Mouse (Mus musculus) midbrain, embryonic 12.5 days (tissue): ENCODE data around the gene Vgll4. TPM values are rescaled to one million over a fixed set of nuclear protein-coding genes. Genes with fewer than 3 reads are reported as not detected.

Experiments
- ATAC-seq: fragments of 200-750 bp; cut with Nextera tagmentation; 2 replicates; pipeline ENCODE4 v1.8.0; 2017; ENCODE audit warnings: low read depth, moderate TSS enrichment, moderate library complexity; ENCODE audit not compliant: low FRiP score
- H3K27ac ChIP-seq: fragments of 300-500 bp; sonication (generic); replicated peaks from 2 replicates; pipeline ENCODE4 v1.5.1; 2016; ENCODE audit warnings: mild to moderate bottlenecking
- H3K27me3 ChIP-seq: fragments of 300-500 bp; sonication (generic); 2 replicates; pipeline ENCODE4 v1.6.1; 2016; ENCODE audit warnings: mild to moderate bottlenecking
- H3K36me3 ChIP-seq: fragments of 300-500 bp; sonication (generic); 2 replicates; pipeline ENCODE4 v1.6.1; 2016
- H3K4me1 ChIP-seq: fragments of 300-500 bp; sonication (generic); 2 replicates; pipeline ENCODE4 v1.6.1; 2016
- H3K4me2 ChIP-seq: fragments of 300-500 bp; sonication (generic); replicated peaks from 2 replicates; pipeline ENCODE4 v1.6.1; 2016; ENCODE audit warnings: mild to moderate bottlenecking, moderate library complexity
- H3K4me3 ChIP-seq: fragments of 300-500 bp; sonication (generic); 2 replicates; pipeline ENCODE4 v1.5.1; 2016; ENCODE audit warnings: mild to moderate bottlenecking
- H3K9ac ChIP-seq: fragments of 300-500 bp; sonication (generic); replicated peaks from 2 replicates; pipeline ENCODE4 v1.6.1; 2016; ENCODE audit warnings: mild to moderate bottlenecking, moderate library complexity
- H3K9me3 ChIP-seq: fragments of 300-500 bp; sonication (generic); 2 replicates; pipeline ENCODE4 v1.6.1; 2016; ENCODE audit warnings: mild to moderate bottlenecking
- WGBS: fragments of 180-500 bp; shearing (Covaris S2); methylation state at CpG from one replicate; pipeline ENCODE4 v1.1.7; 2016; 5-methylcytosine and 5-hydroxymethylcytosine counted together
- polyA plus RNA-seq: library from polyadenylated mRNA; unstranded; fragments of >200 nt; fragmentation: Nextera tagmentation; extraction: Ambion mirVana; gene quantifications from 2 replicates; pipeline ENCODE4 v1.2.1, GENCODE M21; 2016

The Vgll4 gene
- polyA plus RNA-seq, 1 experiment from 2014 or later: 85.6 TPM

DNA sequence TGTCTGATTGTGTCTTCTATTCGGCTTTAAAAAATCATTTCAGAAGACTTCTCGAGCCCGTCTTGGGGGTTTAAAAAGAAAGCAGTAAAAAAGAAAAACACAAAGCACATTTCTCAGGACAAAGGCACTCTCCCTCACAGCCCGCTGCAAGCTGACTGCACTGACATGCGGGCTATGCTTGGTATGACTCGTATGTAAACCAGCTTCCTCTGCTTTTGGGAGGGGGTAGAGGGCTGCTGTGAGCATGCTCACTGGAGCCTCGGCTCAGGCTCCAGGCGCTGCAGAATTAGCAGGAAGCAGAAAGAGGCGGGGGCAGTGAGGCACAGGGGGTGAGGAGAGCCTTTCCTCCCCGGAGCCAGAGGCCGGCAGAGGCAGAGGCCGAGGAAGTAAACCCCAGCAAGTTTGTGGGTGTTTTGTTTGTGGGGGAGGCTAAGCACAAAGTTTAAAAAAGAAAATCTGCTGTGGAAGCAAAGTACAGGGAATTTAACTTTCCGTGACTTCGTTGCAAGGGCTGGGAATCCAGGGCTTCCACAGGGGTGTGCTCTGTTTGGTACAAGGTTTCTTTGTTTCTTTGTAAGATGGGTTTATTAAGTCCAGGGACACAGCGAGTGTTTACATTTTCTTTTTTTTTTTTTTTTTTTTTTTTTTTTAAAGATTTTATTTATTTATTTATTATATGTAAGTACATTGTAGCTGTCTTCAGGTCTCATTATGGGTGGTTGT is 48.0 kb downstream of the Vgll4 start:
- Histone ChIP-seq H3K27ac (peak overlapping the region; percentile 80), H3K4me1 (peaks cover 36% of the 10 kb centered on the region), H3K9ac (peak overlapping the region; percentile 71), H3K4me2 (peak overlapping the region; percentile 75), H3K9me3 (0 out of 2 replicates have a peak, but pooled peaks cover 1% of the 10 kb centered on the region), H3K36me3 (no peaks in the 10 kb centered on the region), H3K4me3 (peak overlapping the region; percentile 64), H3K27me3 (no peaks in the 10 kb centered on the region)
- 4% methylated on average over 15 of the region's 15 CpGs for WGBS
- ATAC-seq: peak; percentile 94

DNA sequence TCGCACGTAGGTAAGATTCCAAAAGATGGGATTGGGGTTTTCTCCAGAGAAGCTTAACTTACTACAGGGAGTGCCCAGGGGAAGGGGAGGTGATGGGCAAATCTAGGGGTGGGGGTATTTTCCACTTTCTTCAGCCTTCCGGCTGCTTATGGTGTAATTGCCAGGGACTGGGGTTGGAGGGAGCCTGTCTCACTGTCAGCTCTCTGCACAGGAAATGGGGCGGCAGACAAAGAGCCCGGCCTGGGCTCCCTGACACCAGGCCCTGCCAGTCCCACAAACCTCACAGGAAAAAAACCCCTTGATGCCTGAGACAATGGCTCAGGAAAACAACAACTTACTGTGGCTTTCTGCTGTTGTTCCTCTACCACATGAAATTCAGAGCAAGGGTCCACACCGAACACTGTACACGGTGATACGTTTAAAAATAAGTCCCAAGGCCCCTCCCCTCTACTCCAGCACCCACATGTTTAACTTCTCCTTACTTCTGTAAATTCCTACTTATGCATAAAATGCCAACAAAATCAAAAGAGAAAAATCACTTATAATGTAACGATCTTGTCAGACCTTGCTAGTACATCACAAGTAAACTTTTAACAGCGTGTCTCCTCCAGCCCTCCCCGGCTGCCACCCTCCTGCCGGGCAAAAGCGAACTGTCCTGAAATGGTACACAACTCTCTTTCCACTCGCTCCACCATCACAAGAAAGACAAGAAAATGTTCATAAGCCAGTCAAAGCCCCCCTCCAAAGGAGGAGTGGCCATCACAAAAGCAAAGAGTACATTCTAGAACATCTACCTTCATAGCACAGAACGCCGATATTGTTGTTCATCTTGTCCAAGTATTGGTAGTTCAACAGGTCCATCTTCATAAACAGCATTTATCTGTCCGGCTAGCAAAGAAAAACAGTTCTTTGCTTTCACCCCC is 49.0 kb downstream of the Vgll4 start:
- peaks cover 46% of the 10 kb centered on the region for H3K4me1 ChIP-seq
- peak; percentile 50; the same call in 1 of the 2 replicates for ATAC-seq
- no peaks in the 10 kb centered on the region for H3K36me3 ChIP-seq
- peak overlapping the region; percentile 64 for H3K4me3 ChIP-seq
- peak overlapping the region; percentile 71 for H3K9ac ChIP-seq
- no peaks in the 10 kb centered on the region for H3K27me3 ChIP-seq
- H3K27ac ChIP-seq: peak overlapping the region; percentile 80
- H3K9me3 ChIP-seq: no peaks in the 10 kb centered on the region
- H3K4me2 ChIP-seq: peak overlapping the region; percentile 75
- 8% methylated on average over 17 of the region's 17 CpGs for WGBS

DNA sequence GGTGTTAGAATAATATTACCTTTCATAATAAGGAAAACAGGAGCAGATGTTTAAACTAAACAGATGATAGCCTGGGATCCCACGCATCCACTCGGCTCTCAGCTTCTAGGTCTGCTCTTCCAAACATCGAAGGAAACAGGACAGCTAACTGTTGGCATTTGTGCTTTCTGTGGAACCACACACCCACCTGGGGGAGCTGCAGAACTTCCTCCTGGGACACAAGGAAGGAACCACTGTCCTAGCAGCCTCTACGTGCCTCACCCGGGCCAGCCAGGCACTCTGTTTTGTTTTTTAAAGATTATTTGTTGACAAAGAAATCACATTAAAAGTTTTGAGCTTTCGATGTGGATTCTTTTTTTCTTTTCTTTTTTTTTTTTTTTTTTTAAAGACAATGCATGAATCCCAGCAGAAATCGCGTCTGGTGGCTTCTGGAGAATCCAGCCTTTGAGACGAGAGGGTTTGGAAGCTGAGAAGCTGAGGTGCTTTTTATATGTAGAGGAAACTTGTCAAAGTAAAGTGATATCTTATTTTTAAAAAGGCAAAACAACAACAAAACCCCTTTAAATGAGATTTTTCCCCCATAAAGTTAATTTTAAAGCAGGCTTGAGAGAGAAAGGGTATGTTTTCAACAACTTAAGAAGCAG is 50.0 kb downstream of the Vgll4 start:
- Histone ChIP-seq H3K4me2 (peak overlapping the region; percentile 75), H3K27me3 (no peaks in the 10 kb centered on the region), H3K9ac (peak overlapping the region; percentile 71), H3K27ac (peak overlapping the region; percentile 80; the same call in 1 of the 2 replicates), H3K4me3 (peak overlapping the region; percentile 64), H3K4me1 (peaks cover 56% of the 10 kb centered on the region), H3K36me3 (no peaks in the 10 kb centered on the region), H3K9me3 (no peaks in the 10 kb centered on the region)
- WGBS: 32% methylated on average over 9 of the region's 9 CpGs
- ATAC-seq: no peak

DNA sequence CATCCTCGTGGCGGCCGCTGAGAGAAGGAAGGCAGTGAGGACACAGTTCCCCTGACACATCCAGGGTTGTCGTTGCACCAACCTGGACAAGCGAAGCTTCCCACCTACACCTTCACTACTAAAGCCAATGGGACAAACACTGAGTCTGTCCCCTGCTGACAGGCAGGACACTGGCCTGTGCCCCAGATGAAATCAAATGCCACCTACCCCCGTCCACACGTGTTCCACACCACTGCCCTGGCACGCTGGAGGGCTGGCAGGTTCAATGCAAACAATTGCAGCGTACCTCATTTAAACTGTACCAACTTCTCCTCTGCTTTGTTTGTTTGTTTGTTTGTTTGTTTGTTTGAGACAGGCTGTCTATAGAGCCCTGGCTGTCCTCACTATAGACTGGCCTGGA is 50.8 kb downstream of the Vgll4 start:
- Histone ChIP-seq H3K36me3 (no peaks in the 10 kb centered on the region), H3K4me1 (peaks cover 64% of the 10 kb centered on the region), H3K27me3 (no peaks in the 10 kb centered on the region), H3K9ac (peak overlapping the region; percentile 71; the same call in 1 of the 2 replicates), H3K4me2 (peak overlapping the region; percentile 75), H3K27ac (no peak overlapping the region), H3K9me3 (no peaks in the 10 kb centered on the region), H3K4me3 (peak overlapping the region; percentile 64)
- 85% methylated on average over 9 of the region's 9 CpGs for WGBS
- no peak for ATAC-seq

DNA sequence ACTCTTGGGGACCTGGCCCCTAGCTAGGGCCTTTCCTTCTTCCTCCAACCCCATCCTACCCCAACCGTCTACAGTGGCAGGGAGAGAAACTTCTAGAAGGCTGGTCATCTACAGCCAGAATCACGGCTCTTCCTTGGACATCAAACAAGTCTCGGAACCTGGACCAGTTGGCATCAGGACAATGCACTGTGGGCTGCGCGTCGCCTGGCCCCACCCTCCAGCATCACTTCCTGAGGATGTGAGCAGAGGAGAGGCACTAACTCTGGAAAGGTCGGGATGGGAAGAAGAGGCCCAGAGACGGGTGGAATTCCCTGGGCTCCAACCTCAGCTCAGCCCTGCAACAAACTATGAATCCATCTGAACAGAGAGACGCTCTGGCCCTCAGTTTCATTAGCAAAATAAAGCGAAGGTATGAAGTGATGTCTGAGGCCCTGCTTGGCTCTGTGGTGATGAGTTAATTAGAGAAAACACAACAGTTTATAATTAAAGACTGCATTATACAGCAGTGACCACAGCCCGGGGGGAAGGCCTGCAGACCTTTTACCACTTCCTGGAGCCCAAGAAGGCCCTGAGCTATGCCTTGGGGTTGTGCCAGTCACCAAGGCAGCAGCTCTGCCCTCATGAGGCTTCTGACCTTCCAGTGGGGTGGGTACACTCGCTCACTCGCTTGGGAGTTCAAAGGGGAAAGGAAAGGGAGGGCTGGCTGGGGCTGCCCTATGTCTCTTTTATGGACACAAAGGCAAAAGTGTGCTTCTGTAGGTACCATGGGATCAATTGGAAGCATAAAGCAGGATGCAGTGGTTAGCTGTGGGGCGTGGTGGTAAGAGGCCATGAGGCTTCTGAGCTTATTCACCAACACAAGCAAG is 51.8 kb downstream of the Vgll4 start:
- Histone ChIP-seq H3K36me3 (no peaks in the 10 kb centered on the region), H3K4me3 (0 out of 2 replicates have a peak overlapping the region, but pooled peaks have one; percentile 3), H3K27ac (no peak overlapping the region), H3K27me3 (no peaks in the 10 kb centered on the region), H3K4me1 (peaks cover 74% of the 10 kb centered on the region), H3K4me2 (peak overlapping the region; percentile 75), H3K9me3 (no peaks in the 10 kb centered on the region), H3K9ac (no peak overlapping the region)
- 73% methylated on average over 14 of the region's 14 CpGs for WGBS
- no peak for ATAC-seq

DNA sequence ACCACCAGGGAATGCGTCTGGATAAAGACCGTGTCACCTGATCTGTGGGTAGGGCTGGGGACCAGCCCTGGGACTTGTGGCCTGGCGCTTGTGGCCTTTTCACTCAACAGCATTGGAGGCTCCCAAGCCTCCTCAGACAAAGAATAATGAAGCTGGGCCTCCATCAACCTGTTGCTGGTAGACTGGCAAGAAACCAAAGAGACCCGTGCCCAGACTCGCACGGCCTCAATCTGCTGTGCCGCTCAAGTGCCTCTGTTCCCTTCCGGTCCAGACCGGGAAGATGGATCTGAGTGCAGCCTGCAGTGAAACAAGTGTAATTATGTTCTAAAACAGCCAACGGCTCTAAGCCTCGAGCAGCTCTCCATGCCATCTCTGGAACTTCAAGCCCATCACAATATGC is 52.7 kb downstream of the Vgll4 start:
- no peak overlapping the region for H3K9ac ChIP-seq
- H3K27ac ChIP-seq: 0 out of 2 replicates have a peak overlapping the region, but pooled peaks have one; percentile 10
- peaks cover 82% of the 10 kb centered on the region for H3K4me1 ChIP-seq
- no peaks in the 10 kb centered on the region for H3K36me3 ChIP-seq
- H3K4me2 ChIP-seq: peak overlapping the region; percentile 75
- no peak for ATAC-seq
- 59% methylated on average over 11 of the region's 11 CpGs for WGBS
- no peaks in the 10 kb centered on the region for H3K27me3 ChIP-seq
- peak overlapping the region; percentile 12; the same call in 1 of the 2 replicates for H3K4me3 ChIP-seq
- no peaks in the 10 kb centered on the region for H3K9me3 ChIP-seq

DNA sequence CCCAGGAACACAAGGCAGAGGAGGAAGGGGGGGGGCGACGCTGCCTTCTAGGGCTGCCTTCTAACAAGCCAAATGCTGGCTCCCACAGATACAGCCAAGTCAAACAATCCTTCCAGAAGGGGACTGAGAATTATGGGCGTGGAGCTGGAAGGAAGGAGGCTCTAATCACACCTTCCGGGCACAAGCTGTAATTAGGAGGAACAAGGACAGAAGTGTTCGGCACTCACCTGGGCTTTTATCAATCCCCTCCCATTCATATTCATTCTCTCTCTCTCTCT is 53.1 kb downstream of the Vgll4 start:
- H3K9ac ChIP-seq: 0 out of 2 replicates have a peak overlapping the region, but pooled peaks have one; percentile 17
- ATAC-seq: no peak
- H3K9me3 ChIP-seq: no peaks in the 10 kb centered on the region
- H3K36me3 ChIP-seq: no peaks in the 10 kb centered on the region
- peak overlapping the region; percentile 18 for H3K4me3 ChIP-seq
- 14% methylated on average over 5 of the region's 5 CpGs for WGBS
- H3K27ac ChIP-seq: peak overlapping the region; percentile 25; the same call in 1 of the 2 replicates
- peaks cover 82% of the 10 kb centered on the region for H3K4me1 ChIP-seq
- peak overlapping the region; percentile 75 for H3K4me2 ChIP-seq
- H3K27me3 ChIP-seq: no peaks in the 10 kb centered on the region

DNA sequence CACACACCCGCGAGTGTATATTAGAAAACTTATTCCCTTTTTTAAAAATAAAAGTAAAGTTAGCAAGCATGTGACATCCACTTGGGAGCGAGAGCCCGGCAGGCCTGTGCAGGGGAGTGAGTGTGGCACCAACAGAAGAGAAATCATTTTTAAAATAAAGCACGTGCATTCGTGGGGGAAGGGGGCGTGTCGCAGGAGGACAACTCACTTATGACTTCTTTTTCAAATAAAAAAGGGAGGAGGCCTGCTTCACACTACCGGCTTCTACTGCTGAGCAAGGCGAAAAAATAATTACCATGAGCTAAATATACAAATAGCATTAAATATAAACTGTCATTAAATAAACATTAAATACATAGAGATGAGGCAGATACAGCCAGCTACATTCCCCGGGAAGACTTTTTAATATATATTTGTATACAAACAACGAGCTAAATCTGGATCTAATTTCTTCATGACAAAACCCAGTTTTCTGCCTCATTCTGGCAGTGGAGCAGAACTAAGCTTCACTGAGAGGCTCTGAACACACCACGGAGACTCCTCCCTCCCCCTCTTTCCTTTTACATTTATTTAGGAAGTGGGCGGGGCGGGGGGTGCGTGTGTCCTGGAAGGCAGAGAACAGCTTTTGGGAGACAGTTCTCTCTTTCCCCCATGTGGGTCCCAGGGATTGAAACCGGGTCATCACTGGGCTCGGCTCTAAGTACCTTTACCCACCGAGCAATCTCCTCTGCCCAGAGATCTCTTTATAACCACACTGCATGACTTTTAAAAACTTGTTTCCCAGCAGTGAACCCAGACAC is 53.7 kb downstream of the Vgll4 start:
- H3K9ac ChIP-seq: 0 out of 2 replicates have a peak overlapping the region, but pooled peaks have one; percentile 17
- no peaks in the 10 kb centered on the region for H3K9me3 ChIP-seq
- no peaks in the 10 kb centered on the region for H3K27me3 ChIP-seq
- H3K4me2 ChIP-seq: peak overlapping the region; percentile 75
- H3K4me1 ChIP-seq: peaks cover 85% of the 10 kb centered on the region
- no peaks in the 10 kb centered on the region for H3K36me3 ChIP-seq
- 17% methylated on average over 19 of the region's 19 CpGs for WGBS
- peak overlapping the region; percentile 25; the same call in 1 of the 2 replicates for H3K27ac ChIP-seq
- ATAC-seq: no peak
- peak overlapping the region; percentile 18 for H3K4me3 ChIP-seq

DNA sequence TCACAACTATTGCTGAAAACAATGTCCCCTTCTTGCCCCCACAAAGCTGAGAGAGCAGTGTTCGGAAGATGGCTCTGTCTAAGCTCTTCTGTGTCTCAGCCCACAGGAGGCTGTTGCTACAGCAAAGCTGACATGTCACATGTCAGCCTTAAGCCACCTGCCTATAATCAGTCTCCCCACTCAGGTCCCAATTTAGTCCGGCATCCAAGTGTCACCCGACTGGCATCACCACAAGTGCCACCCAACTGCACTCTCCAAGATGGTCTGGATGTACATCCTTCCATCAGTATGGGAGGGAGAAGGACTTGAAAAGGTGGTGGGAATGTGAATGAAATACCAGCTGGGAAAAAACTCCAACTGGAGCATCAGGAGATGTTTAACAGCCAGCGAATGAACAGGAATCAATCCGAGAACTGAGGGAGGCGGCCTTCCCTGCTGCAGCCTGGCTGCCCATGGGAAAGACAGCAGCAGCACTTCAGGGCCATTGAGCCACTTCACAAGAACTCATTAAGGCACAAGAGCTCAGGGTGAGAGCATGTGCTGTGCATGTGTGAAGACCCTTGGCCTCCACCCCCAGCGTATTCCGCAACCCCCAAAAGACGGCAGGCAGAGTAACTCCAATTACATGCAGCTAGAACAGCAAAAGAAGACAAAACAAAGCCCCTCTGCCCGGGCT is 55.6 kb downstream of the Vgll4 start:
- peak overlapping the region; percentile 77 for H3K27ac ChIP-seq
- 32% methylated on average over 10 of the region's 10 CpGs for WGBS
- peaks cover 75% of the 10 kb centered on the region for H3K4me1 ChIP-seq

DNA sequence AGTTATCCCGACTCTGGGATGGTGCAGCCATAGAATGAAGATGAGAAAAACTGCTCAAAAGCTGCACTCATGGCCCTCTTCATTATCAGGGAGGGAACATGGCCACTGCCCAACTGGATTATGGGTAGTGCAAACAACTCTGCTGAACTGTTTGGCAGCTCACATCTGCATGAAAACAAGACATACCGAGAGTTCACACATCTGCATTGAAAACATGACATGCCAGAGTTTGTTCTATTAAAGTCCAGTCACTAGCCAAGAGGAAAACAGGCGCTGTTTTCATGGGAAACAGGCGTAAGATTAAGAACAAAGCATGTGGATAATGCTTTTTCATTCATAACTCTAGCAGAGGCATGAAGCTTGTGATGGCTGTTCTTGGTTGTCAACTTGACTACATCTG is 56.7 kb downstream of the Vgll4 start:
- Histone ChIP-seq H3K27ac (no peak overlapping the region), H3K36me3 (no peaks in the 10 kb centered on the region), H3K4me3 (no peak overlapping the region), H3K27me3 (no peaks in the 10 kb centered on the region), H3K9me3 (no peaks in the 10 kb centered on the region), H3K4me1 (peaks cover 65% of the 10 kb centered on the region), H3K9ac (no peak overlapping the region), H3K4me2 (no peak overlapping the region)
- ATAC-seq: no peak
- WGBS: 51% methylated on average over 4 of the region's 4 CpGs

More for the DNA sequence above, 55.6 kb downstream of the Vgll4 start:
- H3K4me3 ChIP-seq: no peak overlapping the region
- H3K4me2 ChIP-seq: peak overlapping the region; percentile 21
- 0 out of 2 replicates have a peak, but pooled peaks have one; percentile 23 for ATAC-seq
- H3K9me3 ChIP-seq: no peaks in the 10 kb centered on the region
- peak overlapping the region; percentile 15; the same call in 1 of the 2 replicates for H3K9ac ChIP-seq
- no peaks in the 10 kb centered on the region for H3K36me3 ChIP-seq
- no peaks in the 10 kb centered on the region for H3K27me3 ChIP-seq
